Mouse (Mus musculus) ES-E14 (cell line): ENCODE measurements at regions not wholly inside any gene's neighbourhood (a gene's known extent, or its start where the extent isn't known, plus 50 kb on each side); places are given as distances from the start of the nearest gene placed in this dataset.

Experiments used
- CHD2 ChIP-seq: IDR thresholded peaks from 2 replicates; pipeline ENCODE4 v1.6.1; 2014; ENCODE audit warnings: mild to moderate bottlenecking, low read depth, low read length, inconsistent platforms
- HCFC1 ChIP-seq: IDR thresholded peaks from 2 replicates; pipeline ENCODE4 v1.6.1; 2012; ENCODE audit warnings: low read length, inconsistent platforms, borderline replicate concordance; ENCODE audit not compliant: insufficient read depth
- MAFK ChIP-seq: IDR thresholded peaks from 2 replicates; pipeline ENCODE4 v1.6.1; 2014; ENCODE audit warnings: mild to moderate bottlenecking, low read depth, low read length, inconsistent platforms; ENCODE audit not compliant: insufficient read depth
- ZC3H11A ChIP-seq: IDR thresholded peaks from 2 replicates; pipeline ENCODE4 v1.6.1; 2012; ENCODE audit warnings: low read depth, mild to moderate bottlenecking, inconsistent platforms, low read length, borderline replicate concordance

DNA sequence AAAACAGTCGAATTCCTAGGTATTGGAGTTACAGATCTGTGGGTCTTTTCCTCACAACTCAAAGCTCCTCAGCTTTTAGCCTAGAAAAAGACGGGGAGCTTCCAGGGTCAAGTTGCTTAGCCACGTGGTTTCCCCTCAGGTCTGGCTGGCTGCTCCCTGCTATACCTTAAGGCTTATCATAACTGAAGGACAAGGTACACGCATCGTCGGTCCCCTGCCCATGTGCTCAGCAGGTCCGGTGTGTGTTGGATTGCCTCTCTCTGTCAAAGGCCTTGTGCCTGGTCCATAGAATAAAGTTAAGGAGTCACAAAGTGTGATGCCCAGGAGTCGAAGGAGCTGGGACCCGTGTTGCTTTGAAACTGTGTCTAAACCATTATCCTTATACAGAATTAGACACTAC lies 337.7 kb upstream of the Rgma start:
- TF ChIP-seq HCFC1 (no peak), ZC3H11A (no peak), MAFK (no peak), CHD2 (no peak)
